Mouse (Mus musculus): ENCODE measurements around the gene Nprl2.

Nprl2 gene

DNA sequence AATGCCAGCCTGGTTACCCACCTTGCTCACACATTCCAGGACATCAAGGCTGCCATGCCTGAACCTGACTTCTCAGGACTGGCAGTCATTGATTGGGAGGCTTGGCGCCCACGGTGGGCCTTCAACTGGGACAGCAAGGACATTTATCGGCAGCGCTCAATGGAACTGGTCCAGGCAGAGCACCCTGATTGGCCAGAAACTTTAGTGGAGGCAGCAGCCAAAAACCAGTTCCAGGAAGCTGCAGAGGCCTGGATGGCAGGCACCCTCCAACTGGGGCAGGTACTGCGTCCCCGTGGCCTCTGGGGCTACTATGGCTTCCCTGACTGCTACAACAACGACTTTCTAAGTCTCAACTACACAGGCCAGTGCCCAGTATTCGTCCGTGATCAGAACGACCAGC, 35.8 kb downstream of the Nprl2 start:
- DNase-seq (ENCODE audit: low spot score in 2 of 2): no peak

DNA sequence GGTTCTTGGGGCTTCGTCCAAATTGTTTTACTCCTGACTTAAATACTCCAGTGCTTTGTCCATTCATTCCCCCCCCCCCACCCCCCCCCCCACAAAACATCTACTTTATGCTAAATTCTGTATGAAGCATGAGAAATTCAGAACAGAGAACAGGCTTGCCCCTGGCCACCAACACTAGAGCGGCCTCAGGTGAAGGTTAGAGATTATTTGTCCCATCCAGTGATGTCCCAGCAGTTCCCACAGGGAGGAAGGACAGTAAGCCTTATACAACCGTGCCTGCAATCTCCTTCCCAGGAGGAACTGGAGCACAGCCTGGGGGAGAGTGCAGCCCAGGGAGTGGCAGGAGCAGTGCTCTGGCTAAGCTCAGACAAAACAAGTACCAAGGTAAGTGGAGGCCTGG, 36.6 kb downstream of the Nprl2 start, which contains the start of gene Naa80:
Gene Naa80, plus strand, starts transcription at position 301 of the 400 bp plus-strand sequence.
- DNase-seq (ENCODE audit: low spot score in 2 of 2): no peak

DNA sequence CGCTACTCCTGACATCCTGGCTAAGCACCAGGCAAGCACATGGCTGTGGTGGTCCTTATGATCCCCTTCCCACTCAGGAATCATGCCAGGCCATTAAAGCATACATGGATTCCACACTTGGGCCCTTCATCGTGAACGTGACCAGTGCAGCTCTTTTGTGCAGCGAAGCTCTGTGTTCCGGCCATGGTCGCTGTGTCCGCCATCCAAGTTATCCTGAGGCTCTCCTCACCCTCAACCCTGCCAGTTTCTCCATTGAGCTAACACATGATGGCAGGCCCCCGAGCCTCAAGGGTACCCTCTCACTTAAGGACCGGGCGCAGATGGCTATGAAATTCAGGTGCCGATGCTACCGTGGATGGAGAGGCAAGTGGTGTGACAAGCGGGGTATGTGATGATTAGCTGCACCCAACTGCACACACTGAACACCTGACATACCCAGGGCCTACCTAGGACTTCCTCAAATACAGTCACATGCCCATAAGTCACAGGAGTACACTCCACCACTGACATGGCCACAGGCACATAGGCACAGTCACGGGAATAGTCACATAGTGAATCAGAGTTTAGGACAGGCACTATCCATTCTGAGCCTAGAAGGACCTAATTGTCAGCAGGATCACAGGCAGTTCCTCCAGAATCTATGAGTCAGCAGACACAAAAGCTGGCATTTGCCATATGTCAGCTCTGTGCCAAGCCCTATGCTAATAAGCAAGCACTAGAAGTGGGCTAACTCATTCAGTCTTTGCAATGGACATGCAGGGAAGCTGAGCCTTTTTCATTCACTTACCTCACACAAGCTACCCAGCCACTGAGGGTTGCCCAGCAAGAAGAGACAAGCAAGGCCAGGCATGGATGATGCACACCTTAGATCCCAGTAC, 37.2 kb downstream of the Nprl2 start:
- DNase-seq (ENCODE audit: low spot score in 2 of 2): no peak

DNA sequence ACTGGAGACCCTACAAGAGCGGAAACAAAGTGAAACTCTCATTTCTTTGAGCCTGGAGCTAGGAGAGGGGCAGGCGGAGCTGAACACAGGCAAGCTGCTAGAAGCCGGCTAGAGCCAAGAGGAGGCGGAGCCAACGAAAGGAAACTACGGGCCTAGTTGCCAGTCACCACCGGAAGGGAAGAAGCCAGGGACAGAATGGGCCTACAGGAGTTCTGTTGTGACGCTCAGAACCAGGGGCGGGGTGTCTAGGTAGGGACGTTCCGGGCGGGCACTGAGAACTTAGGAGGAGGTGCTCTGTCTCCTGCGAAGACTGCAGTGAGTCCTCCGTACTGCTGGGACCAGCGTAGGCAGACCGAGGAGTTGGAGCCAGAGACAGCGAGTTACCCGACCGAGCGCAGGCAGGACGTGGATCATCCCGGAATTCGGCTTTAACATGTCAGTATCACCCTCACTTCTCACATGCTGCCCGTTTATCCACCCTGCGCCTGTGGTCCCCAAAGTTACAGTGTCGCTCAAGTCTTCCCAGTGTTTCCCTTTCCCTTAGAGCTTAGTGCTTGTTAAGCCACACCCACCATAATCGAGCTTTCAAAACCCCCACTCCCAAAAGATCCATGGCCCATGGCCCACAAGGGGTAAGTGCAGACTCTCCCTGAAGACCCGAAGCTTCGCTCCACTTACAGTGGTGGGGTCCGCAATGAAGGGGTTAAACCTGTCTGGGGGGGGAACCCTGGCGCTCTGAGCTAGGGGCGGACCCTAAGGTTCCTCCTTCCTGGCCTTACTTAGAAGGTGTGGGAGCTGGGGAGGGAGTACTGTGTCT, 38.7 kb downstream of the Nprl2 start, which contains the start of gene Hyal3:
Gene Hyal3, plus strand, starts transcription at position 318 of the 817 bp plus-strand sequence.
- peak; percentile 81 to 85 for DNase-seq (ENCODE audit: low spot score in 2 of 2)

DNA sequence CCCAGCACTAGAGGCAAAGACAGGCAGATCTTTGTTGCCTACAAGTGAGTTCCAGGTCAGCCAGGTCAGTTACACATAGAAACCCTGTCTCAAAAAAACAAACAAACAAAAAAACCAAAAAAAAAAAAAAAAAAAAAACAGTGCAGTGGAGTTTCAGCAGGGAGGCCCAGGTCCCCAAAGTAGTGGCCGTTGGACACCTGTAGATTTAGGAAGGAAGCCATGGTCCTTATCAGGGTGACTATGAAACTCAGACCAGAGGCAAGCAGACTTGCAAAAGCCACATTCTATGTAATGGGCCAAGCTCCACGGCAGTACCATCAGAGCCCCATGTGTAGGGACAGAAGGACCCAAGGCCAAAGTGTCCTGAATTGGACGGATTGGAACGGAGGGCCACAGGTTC, 39.6 kb downstream of the Nprl2 start:
- DNase-seq (ENCODE audit: low spot score in 2 of 2): no peak

DNA sequence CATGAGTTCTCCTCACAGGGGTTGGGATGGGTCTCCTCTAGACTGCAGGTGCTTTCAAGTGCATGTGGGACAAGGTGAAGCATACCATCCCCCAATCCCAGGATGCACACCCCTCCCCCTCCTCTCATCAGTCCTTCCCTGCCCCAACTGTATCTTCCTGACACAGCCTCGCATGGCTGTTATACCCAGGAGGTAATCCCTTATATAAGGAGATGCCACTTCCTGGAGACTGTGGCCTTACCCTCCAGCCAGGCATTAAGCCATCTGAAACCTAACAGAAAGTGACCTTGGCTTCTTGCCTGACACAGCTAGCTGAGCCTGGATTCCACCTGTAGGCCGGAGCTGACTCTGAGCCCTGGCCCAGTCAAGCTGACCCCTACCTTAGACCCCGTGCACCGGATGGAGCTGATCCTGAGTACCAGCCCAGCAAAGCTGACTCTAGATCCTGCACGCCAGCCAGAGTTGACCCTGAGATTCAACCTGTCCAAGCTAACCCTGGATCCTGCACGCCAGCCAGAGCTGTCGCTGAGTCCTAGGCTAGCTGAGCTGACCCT, 40.6 kb downstream of the Nprl2 start:
- DNase-seq (ENCODE audit: low spot score in 2 of 2): no peak

DNA sequence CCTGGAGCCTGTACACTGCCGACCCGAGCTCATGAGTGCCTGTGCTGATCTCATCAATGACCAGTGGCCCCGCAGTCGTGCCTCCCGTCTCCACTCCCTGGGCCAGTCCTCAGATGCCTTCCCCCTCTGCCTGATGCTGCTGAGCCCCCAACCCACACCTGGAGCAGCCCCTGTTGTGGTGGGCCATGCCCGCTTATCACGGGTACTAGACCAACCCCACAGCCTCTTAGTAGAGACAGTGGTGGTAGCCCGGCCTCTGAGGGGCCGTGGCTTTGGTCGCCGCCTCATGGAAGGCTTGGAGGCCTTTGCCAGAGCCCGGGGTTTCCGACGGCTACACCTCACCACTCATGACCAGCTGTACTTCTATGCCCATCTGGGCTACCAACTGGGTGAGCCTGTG, 41.1 kb downstream of the Nprl2 start:
- DNase-seq (ENCODE audit: low spot score in 2 of 2): no peak

DNA sequence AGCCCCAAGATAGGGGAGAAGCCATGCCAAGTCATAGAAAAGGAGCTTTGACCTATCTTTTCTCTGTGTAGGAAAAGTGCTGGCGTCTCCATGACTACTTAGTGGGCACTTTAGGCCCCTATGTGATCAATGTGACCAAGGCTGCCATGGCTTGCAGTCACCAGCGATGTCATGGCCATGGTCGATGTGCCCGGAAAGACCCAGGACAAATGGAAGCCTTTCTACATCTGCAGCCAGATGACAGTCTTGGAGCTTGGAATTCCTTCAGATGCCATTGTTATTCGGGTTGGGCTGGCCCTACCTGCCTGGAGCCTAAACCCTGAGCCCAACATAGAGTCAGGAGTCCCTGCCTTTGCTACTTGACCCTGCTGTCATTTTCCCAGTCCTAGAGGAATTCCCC, 44.5 kb downstream of the Nprl2 start:
- no peak for DNase-seq (ENCODE audit: low spot score in 2 of 2)

DNA sequence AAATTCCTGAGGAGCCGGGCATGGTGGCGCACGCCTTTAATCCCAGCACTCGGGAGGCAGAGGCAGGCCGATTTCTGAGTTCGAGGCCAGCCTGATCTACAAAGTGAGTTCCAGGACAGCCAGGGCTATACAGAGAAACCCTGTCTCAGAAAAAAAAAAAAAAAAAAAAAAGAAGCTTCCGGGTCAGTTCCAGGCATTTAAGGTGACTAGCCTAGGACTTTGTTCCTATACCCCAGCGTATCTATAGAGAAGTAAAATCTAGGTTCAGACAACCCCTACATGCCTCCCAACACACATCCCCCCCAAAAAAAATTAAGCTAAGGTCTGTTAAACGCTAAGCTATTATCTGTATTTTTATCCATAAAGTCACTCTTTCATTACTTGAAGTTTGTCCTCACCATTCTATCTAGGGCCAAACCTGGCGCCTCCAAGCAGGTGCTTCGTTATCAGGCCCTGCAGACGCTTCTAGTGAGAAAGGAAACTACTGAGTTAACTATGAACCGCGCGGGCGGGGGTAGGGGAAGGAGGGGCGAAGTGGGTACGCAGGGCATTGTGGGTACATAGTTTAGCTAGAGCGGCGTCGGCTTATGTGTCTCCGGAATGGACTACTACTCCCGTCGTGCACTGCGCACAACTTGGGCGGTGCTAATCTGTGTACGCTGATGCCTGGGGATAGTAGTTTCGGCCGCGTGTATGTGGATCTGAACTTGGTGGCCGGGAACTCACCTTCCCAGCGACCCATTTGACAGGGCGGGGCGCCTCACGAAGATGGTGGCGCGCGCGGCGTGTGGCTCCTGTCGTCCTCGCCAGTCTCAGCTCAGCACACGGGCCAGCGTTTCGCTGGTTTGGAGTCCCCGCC, 45.2 kb downstream of the Nprl2 start, which contains the start of gene Ifrd2:
Gene Ifrd2, plus strand, starts transcription at position 669 of the 859 bp plus-strand sequence.
- peak; percentile 97 to 98 for DNase-seq (ENCODE audit: low spot score in 2 of 2)

DNA sequence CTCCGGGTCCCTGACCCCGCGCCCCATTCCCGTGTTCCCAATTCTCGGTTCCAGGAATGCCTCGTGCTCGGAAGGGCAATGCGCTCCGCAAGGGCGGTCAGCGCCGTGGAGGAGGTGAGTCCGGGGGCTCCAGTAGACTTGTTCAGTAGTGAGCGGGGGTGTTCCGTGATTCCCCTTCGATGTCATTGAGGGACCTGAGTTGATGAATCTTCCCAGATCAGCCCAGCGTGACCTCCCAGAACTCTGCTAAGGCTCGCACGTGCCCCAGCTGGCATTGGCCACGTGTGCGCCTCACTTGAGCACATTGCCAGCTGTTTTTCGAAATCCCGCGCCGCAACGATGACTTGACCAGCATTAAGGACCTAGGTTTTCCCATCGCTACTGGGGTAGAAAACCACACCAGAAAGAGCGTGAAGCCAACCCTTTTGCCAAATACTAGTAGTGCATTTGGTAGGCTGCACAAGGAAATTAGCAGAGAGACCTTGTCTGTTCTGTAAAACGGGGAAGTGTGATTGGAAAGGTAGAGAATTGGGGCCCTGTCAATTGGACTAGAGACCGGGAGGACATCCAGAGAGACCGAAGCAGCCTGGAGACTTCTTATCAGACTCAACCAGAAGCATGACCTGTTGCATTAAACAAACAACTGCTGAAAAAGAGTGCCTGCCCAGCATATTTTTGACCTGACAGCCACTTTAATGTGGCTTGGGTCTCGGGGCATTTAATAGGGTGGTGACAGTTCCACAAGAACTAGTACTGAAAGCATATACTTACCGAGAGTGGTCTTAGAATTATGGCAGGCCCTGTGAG, 46.0 kb downstream of the Nprl2 start:
- DNase-seq (ENCODE audit: low spot score in 2 of 2): peak in 1 of 2 experiments; percentile 48

DNA sequence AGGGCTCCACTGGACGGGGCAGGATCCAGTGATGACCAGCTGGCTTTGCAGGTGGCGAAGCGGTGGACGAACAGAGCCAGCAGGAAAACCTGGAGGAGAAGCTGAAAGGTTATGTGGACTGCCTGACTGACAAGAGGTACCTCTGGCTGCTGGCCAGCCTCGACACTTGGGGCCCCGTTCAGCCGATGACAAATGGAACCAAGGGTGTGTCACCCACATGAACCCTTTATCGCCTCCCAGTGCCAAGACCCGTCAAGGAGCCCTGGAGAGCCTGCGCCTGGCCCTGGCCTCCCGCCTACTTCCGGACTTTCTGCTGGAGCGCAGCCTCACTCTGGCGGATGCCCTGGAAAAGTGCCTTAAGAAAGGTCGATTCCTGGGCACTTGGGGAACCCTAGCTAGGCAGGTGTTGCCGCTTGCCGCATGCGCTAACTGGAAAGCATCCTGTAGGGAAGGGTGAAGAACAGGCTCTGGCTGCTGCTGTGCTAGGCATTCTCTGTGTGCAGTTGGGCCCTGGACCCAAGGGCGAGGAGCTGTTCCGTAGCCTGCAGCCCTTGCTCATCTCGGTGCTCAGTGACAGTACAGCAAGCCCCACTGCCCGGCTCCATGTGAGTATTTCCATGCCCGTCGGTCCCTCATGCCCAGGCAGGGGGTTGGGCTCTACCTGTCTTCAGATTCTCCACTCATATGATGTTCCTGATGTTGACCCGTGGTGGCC, 48.2 kb downstream of the Nprl2 start:
- no peak for DNase-seq (ENCODE audit: low spot score in 2 of 2)

DNA sequence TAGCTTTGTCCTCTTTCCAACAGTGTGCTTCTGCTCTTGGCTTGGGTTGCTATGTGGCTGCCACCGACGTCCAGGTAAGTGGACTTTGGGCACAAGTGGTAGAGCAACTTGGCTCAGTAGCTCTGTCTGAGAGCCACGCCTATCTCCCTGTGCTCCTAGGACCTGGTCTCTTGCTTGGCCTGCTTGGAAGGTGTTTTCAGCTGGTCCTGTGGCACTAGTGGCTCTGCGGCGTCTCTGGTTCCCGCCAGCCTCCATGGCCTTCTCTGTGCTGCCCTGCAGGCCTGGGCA, 48.7 kb downstream of the Nprl2 start:
- no peak for DNase-seq (ENCODE audit: low spot score in 2 of 2)

DNA sequence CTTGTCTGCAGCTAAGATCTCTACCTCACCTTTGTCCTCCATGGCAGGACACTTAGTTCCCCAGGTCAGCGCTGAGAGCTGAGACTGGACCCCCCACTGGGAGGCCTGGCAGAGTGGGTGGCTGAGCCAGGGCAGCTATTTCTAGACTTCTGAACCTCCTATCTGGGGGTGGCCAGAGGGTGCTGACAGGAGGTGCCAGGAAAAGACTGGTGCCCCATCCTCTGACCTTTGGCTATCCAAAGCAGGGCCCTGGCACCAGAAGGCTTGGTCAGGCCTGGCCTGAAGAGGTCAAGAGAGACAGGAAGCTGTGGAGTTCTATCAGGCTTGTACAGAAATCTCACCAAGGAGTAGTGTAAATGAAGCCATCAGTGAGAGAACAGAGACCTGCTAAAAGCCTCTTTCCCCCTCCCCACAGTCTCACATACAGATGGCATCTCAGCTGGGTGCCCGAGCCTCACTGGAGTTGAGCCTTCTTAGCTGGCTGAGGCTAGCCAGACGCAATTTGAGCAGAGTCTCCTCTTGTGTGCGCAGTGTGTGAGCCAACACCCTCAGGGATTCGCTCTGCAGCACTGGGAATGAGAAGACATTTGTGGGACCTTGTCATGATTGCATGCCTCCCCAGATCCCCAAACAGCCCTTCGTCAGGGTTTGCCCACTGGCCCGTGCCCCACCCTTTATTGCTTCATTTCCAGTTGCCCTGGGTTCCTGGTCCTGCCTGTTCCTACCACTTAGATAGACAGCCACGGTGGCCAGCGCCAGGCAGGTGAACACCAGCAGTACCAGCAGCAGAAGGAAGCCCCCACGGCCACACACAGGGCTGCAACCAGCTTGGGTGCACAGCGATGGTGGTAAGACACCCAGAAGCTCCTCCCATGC, 51.3 kb downstream of the Nprl2 start:
- no peak for DNase-seq (ENCODE audit: low spot score in 2 of 2)

DNA sequence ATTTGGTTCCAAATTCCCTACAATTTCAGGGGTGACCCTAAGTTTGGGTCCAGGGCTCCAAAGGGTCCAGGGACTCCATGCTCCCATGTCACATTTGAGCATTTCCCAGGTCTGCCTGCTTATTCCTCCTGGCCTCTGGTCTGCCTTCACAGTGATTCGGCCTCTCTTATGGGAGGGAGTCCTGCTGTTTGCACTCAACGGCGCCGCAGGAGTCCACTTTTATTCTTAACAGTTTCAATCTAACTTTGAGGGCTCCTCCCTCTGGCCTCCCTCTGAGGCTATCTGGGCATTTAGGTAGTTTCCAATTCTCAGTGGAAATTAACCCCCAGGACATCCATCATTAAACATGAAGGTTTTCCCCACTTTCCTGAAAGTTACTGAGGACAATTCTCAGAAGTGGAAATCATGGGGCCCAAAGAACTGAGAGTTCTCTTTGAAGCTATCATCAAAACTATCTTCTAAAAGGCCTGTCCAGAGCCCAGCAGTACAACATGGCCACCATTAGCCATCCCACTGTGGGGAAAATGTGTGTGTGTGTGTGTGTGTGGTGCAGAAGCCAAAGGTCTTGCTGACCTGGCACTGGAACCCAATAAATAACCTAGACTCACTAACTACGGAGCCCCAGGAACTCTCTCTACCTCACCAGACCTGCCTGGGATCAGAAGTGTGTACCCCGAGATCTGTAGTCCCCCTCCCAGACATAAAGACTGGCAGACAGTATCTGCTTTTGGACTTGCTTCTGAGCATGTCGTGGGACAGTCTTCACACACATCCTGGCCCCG, 52.4 kb downstream of the Nprl2 start:
- DNase-seq (ENCODE audit: low spot score in 2 of 2): no peak

All from frontal cortex, postnatal 10 days (tissue).